Comparison of ENCODE assay signal across 21 mouse cellular contexts in genomic region chr2:143946399-143946798, GRCm38 (mm10). TPM values are rescaled to one million over a fixed set of nuclear protein-coding genes. Genes with fewer than 3 reads are reported as not detected.
A peak's percentile ranks its signal among the peaks of the same experiment; 100 is the strongest.
DNase-seq lines count a peak whose midpoint lies in the region; ATAC-seq and TF ChIP-seq lines count a peak whose summit lies in the region.
"Had no signal": no experiment of that assay in that cellular context is flagged by ENCODE, and none has a peak within 500 bp of the region (broad histone marks: within the 10 kb centered on the region; RNA-seq: fewer than 3 reads in every experiment).

No protein-coding gene starts in this region.

- no peak overlapping the region for H3K27ac ChIP-seq in heart, embryonic 11.5 days (ENCODE audit: low read depth, low read length)
- peak overlapping the region; percentile 82 for H3K27ac ChIP-seq in heart, embryonic 13.5 days (replicated peaks)
- H3K27ac ChIP-seq in heart, embryonic 10.5 days = no peak overlapping the region
- H3K27ac ChIP-seq in midbrain, embryonic 11.5 days (ENCODE audit: low read depth, low read length) = no peak overlapping the region
- H3K27ac ChIP-seq: embryonic facial prominence, embryonic 13.5 days; embryonic facial prominence, embryonic 15.5 days; forebrain, embryonic 10.5 days; forebrain, embryonic 13.5 days; forebrain, embryonic 15.5 days had no signal

- H3K9me3 ChIP-seq in heart, embryonic 11.5 days (replicated peaks; ENCODE audit: control insufficient read depth, low read length) = no peaks in the 10 kb centered on the region
- H3K9me3 ChIP-seq in heart, embryonic 13.5 days = no peaks in the 10 kb centered on the region
- H3K9me3 ChIP-seq in heart, embryonic 10.5 days = no peaks in the 10 kb centered on the region
- no peaks in the 10 kb centered on the region for H3K9me3 ChIP-seq in midbrain, embryonic 11.5 days (ENCODE audit: control insufficient read depth, low read length)
- H3K9me3 ChIP-seq: embryonic facial prominence, embryonic 13.5 days; embryonic facial prominence, embryonic 15.5 days; forebrain, embryonic 10.5 days; forebrain, embryonic 13.5 days; forebrain, embryonic 15.5 days had no signal

- 68% methylated on average over 2 of the region's 2 CpGs for WGBS in heart, embryonic 11.5 days (ENCODE audit: insufficient replicate concordance)
- 80% methylated on average over 2 of the region's 2 CpGs for WGBS in heart, embryonic 13.5 days
- WGBS in heart, embryonic 10.5 days = 79% methylated on average over 2 of the region's 2 CpGs
- 88% methylated on average over 2 of the region's 2 CpGs for whole genome bisulfite sequencing in midbrain, embryonic 11.5 days

- H3K79me2 ChIP-seq in myocyte (ENCODE audit: control insufficient read depth, insufficient read depth) = peaks cover 2% of the 10 kb centered on the region

- H3K4me2 ChIP-seq in heart, embryonic 11.5 days = no peak overlapping the region
- no peak overlapping the region for H3K4me2 ChIP-seq in heart, embryonic 13.5 days
- H3K4me2 ChIP-seq in myocyte (ENCODE audit: low read depth) = no peak overlapping the region
- H3K4me2 ChIP-seq in midbrain, embryonic 11.5 days = no peak overlapping the region
- H3K4me2 ChIP-seq: embryonic facial prominence, embryonic 13.5 days; embryonic facial prominence, embryonic 15.5 days; forebrain, embryonic 13.5 days; forebrain, embryonic 15.5 days had no signal

- DNase-seq in heart, adult 11 months = peak; percentile 81
- DNase-seq in heart, adult 9 months (ENCODE audit: low spot score in 2 of 2) = no peak
- peak; percentile 4 for DNase-seq in heart, postnatal 4 days
- DNase-seq in heart, embryonic 10.5 days (ENCODE audit: low spot score) = no peak
- DNase-seq in midbrain, embryonic 11.5 days (ENCODE audit: low spot score, missing footprints) = no peak
- DNase-seq: cerebellum, adult 11 months; cerebellum, adult 18-20 months; cerebellum, adult 8-10 months; cerebellum, adult 9-11 months; cerebellum, postnatal 14 days; cerebellum, postnatal 36 days; embryo, embryonic 11 days had no signal

- no peak overlapping the region for H3ac ChIP-seq in myocyte (ENCODE audit: control insufficient read depth, insufficient read length)

- ATAC-seq in heart, embryonic 11.5 days (replicated peaks; ENCODE audit: insufficient number of reproducible peaks, low FRiP score, low TSS enrichment) = no peak
- no peak for ATAC-seq in heart, embryonic 13.5 days (ENCODE audit: extremely low read depth, insufficient number of reproducible peaks, low FRiP score, low TSS enrichment)
- no peak for ATAC-seq in midbrain, embryonic 11.5 days (ENCODE audit: low FRiP score)
- ATAC-seq: forebrain, embryonic 13.5 days; forebrain, embryonic 15.5 days had no signal

- H3K27me3 ChIP-seq in heart, embryonic 11.5 days (ENCODE audit: control insufficient read depth, insufficient read depth, low read length) = no peaks in the 10 kb centered on the region
- no peaks in the 10 kb centered on the region for H3K27me3 ChIP-seq in heart, embryonic 13.5 days (replicated peaks)
- no peaks in the 10 kb centered on the region for H3K27me3 ChIP-seq in heart, embryonic 10.5 days (ENCODE audit: insufficient read depth, poor library complexity, severe bottlenecking)
- no peaks in the 10 kb centered on the region for H3K27me3 ChIP-seq in myocyte (ENCODE audit: control insufficient read depth, insufficient read depth, insufficient read length)
- H3K27me3 ChIP-seq in midbrain, embryonic 11.5 days (ENCODE audit: control insufficient read depth, insufficient read depth, low read length) = no peaks in the 10 kb centered on the region
- H3K27me3 ChIP-seq: embryonic facial prominence, embryonic 13.5 days; embryonic facial prominence, embryonic 15.5 days; forebrain, embryonic 13.5 days; forebrain, embryonic 15.5 days had no signal

- no peak for TF ChIP-seq POLR2A in myocyte (IDR thresholded peaks at IDR 0.05; ENCODE audit: insufficient read length, low read depth)

- H3K9ac ChIP-seq in heart, embryonic 11.5 days (ENCODE audit: low read depth, low read length) = no peak overlapping the region
- H3K9ac ChIP-seq in heart, embryonic 13.5 days = 0 out of 2 replicates have a peak overlapping the region, but pooled peaks have one; percentile 14
- no peak overlapping the region for H3K9ac ChIP-seq in midbrain, embryonic 11.5 days (ENCODE audit: low read length)
- H3K9ac ChIP-seq: embryonic facial prominence, embryonic 13.5 days; embryonic facial prominence, embryonic 15.5 days; forebrain, embryonic 13.5 days; forebrain, embryonic 15.5 days had no signal

- peaks cover 48% of the 10 kb centered on the region for H3K36me3 ChIP-seq in heart, embryonic 11.5 days (ENCODE audit: control insufficient read depth, insufficient read depth, low read length)
- peaks cover 97% of the 10 kb centered on the region for H3K36me3 ChIP-seq in heart, embryonic 13.5 days
- peaks cover 96% of the 10 kb centered on the region for H3K36me3 ChIP-seq in heart, embryonic 10.5 days
- H3K36me3 ChIP-seq in myocyte (ENCODE audit: control insufficient read depth, insufficient read depth) = peaks cover 70% of the 10 kb centered on the region
- H3K36me3 ChIP-seq in midbrain, embryonic 11.5 days (ENCODE audit: control insufficient read depth, insufficient read depth, low read length) = peaks cover 14% of the 10 kb centered on the region

- H3K4me3 ChIP-seq in heart, embryonic 11.5 days (ENCODE audit: low read depth, low read length) = no peak overlapping the region
- H3K4me3 ChIP-seq in heart, embryonic 13.5 days = no peak overlapping the region
- H3K4me3 ChIP-seq in heart, embryonic 10.5 days = no peak overlapping the region
- H3K4me3 ChIP-seq in myocyte = no peak overlapping the region
- H3K4me3 ChIP-seq in midbrain, embryonic 11.5 days (ENCODE audit: low read depth, low read length) = no peak overlapping the region
- H3K4me3 ChIP-seq: embryonic facial prominence, embryonic 13.5 days; embryonic facial prominence, embryonic 15.5 days; erythroblast, embryonic 14.5 days; forebrain, embryonic 10.5 days; forebrain, embryonic 13.5 days; forebrain, embryonic 15.5 days had no signal

- peaks cover 25% of the 10 kb centered on the region for H3K4me1 ChIP-seq in heart, embryonic 11.5 days (ENCODE audit: control insufficient read depth, insufficient read depth, low read length)
- H3K4me1 ChIP-seq in heart, embryonic 13.5 days = peaks cover 58% of the 10 kb centered on the region
- H3K4me1 ChIP-seq in heart, embryonic 10.5 days = peaks cover 54% of the 10 kb centered on the region
- no peaks in the 10 kb centered on the region for H3K4me1 ChIP-seq in midbrain, embryonic 11.5 days (ENCODE audit: control insufficient read depth, insufficient read depth, low read length)
- H3K4me1 ChIP-seq: embryonic facial prominence, embryonic 15.5 days; forebrain, embryonic 13.5 days; forebrain, embryonic 15.5 days had no signal

TF ChIP-seq in myocyte, 11 proteins besides CTCF, POLR2A, EP300 and RAD21:
- TF ChIP-seq CEBPB (IDR thresholded peaks at IDR 0.05; ENCODE audit: insufficient read depth, poor library complexity, severe bottlenecking) (no peak), POLR2AphosphoS2 (IDR thresholded peaks at IDR 0.05; ENCODE audit: insufficient read length, low read depth) (peak; percentile 75), MAX (IDR thresholded peaks at IDR 0.05; ENCODE audit: low read depth) (no peak)

RNA-seq across cellular contexts. Expression of gene Dstn, which starts 31.3 kb away (rescaled TPM):
- polyA plus RNA-seq in heart, embryonic 11.5 days (2014; fragmentation: Nextera tagmentation; extraction: Ambion mirVana) = 1,059 and 1,185 TPM in 2 replicates
- polyA plus RNA-seq in heart, embryonic 13.5 days (2015; fragmentation: Nextera tagmentation; extraction: Ambion mirVana) = 860 and 905 TPM in 2 replicates
- total RNA-seq in heart, postnatal 4 days (2021) = 100 to 1,000 TPM; 708 to 736 TPM
- polyA plus RNA-seq in heart, embryonic 10.5 days (2016; fragmentation: Nextera tagmentation; extraction: Ambion mirVana) = 746 and 989 TPM in 2 replicates
- 174 TPM for polyA plus RNA-seq in myocyte (2012; fragmentation: generic; extraction: Trizol)
- 426 and 436 TPM in 2 replicates for polyA plus RNA-seq in midbrain, embryonic 11.5 days (2014; fragmentation: Nextera tagmentation; extraction: Ambion mirVana)

Comparison
In these comparisons a context has a peak if more than half of its experiments do, and no peak if none do; other contexts are left out.
1. DNase-seq: peak in heart, adult 11 months (single experiment) and heart, postnatal 4 days (single experiment); none in heart, adult 9 months (0 of 2), heart, embryonic 10.5 days (single experiment) and midbrain, embryonic 11.5 days (single experiment).